Mouse (Mus musculus): ENCODE measurements around the gene Ncam1. TPM values are rescaled to one million over a fixed set of nuclear protein-coding genes. Genes with fewer than 3 reads are reported as not detected.

Gene Ncam1
- 0.15 TPM for total RNA-seq (2023)

DNA sequence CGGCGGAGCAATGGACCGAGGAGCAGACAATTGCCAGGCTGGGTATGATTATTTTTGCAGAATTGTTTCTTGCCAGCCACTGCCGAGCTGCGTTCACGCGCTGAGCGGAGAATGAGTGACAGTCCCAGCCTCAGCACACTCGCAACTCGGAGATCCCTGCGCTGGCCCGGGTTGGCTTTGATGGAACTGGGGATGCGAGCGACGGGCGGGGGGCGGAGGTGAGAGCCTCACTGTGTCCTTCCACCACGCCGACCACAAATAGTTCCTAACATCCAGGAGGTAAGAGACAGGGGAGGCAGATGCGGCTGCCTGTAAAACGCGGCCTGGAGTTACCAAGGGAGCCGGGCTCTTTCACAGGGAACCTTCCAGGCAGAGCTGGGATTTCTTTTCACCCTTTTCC lies at the start of gene Ncam1:
Gene Ncam1 (minus strand): TSS at position 120 of the 400 bp plus-strand sequence.

DNA sequence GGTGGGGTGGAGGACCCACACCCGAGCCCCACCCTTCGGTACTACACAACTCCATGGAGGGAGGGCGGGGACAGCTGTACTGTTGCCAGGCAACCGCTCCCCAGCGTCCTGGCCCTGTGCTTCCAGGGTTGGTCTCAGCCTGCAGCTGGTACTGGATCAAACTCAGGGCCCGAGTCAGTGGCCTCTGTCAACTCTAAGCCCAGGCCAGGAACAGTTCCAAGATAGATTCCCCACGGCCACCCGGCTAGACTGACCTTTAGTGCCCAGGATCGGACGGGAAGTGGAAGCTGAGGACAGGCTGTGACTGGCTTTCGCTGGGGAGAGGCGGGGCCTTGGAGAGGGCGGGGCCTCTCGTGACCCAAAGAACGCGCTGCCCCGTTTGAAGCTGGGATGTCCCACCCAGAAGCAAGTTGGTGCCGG lies 312.8 kb downstream of the Ncam1 start, which contains the start of gene Ttc12:
Gene Ttc12 (minus strand): TSS at position 334 of the 420 bp plus-strand sequence.

Data from CD8-positive naive resting alpha-beta T cell, adult 57 days (primary cell).